Mouse (Mus musculus): ENCODE measurements at regions not wholly inside any gene's neighbourhood (a gene's known extent, or its start where the extent isn't known, plus 50 kb on each side); places are given as distances from the start of the nearest gene placed in this dataset.
A peak's percentile ranks its signal among the peaks of the same experiment; 100 is the strongest.

GRCm38 (mm10) chr19:18444324-18444723 lies 187.3 kb downstream of the Ostf1 start:
- no peak for DNase-seq

GRCm38 (mm10) chr19:18436351-18436750 lies 195.3 kb downstream of the Ostf1 start:
- no peak for DNase-seq

DNA sequence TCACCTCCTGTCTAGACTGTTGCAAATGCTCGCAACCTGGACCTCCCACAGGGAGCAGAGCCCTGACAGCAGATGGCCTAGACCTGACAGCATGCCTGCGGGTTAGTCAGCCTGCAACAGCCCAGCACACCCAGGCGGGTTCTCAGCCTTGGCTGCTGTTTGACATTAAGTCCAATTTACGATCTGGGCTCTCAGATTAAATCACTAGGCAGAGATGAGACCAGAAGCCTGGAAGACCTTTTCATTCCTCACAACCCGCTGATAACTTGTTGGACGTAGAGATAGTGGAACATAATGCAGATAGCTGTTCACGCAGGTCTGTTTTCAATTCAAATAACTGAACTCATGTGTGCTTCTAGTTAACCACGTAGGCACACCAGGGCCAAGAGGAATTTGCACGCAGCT lies 211.2 kb downstream of the Ostf1 start:
- DNase-seq: no peak

DNA sequence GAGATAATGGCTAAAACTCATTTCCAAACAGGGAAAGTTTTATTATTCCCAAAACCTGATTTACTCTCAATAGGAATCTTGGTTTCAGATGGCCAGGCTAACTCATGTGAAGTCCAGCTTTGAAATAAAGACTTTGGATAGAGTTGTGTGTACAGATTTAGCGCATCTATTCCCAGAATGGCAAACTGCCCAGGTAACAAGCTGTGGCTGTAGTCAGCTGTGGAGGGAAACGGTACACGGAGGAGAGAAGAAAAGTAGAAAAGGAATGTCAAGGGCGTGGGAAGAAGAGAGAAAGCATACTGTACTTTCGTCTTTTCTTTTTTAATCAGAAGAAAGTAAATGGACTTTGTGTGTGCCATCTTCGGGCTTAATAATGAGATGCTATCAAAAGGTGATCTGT lies 213.1 kb downstream of the Ostf1 start:
- peak; percentile 89 for DNase-seq

- DNase-seq: no peak
Observed at GRCm38 (mm10) chr19:18377466-18378089, 254.0 kb downstream of the Ostf1 start.

- no peak for DNase-seq
Observed at GRCm38 (mm10) chr19:18368612-18369011, 263.0 kb downstream of the Ostf1 start.

GRCm38 (mm10) chr19:18353960-18354359 lies 277.7 kb downstream of the Ostf1 start:
- DNase-seq: no peak

- DNase-seq: no peak
Observed at GRCm38 (mm10) chr19:18345735-18346134, 285.9 kb downstream of the Ostf1 start.

- DNase-seq: peak; percentile 86
Observed at GRCm38 (mm10) chr19:18343647-18344046, 288.0 kb downstream of the Ostf1 start.

DNA sequence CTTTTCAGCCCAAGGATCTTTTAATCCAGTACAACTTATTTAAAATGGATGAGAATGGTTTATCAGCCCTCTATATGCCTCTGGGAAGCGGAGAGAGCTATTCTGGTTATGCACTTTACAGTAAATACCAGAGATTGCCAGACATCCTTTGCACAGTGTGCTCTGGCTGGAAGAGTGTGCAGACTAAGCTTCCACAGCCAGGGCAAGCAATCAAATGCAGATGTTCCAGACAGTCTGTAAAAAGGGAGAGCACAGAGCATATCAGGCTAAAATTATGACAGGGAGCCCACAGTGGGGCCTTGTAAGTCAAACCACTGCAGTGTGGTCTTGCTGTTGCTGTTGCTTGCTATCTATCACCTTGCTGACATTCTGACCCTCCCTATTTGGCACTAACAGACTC lies 288.6 kb downstream of the Ostf1 start:
- DNase-seq: no peak

DNA sequence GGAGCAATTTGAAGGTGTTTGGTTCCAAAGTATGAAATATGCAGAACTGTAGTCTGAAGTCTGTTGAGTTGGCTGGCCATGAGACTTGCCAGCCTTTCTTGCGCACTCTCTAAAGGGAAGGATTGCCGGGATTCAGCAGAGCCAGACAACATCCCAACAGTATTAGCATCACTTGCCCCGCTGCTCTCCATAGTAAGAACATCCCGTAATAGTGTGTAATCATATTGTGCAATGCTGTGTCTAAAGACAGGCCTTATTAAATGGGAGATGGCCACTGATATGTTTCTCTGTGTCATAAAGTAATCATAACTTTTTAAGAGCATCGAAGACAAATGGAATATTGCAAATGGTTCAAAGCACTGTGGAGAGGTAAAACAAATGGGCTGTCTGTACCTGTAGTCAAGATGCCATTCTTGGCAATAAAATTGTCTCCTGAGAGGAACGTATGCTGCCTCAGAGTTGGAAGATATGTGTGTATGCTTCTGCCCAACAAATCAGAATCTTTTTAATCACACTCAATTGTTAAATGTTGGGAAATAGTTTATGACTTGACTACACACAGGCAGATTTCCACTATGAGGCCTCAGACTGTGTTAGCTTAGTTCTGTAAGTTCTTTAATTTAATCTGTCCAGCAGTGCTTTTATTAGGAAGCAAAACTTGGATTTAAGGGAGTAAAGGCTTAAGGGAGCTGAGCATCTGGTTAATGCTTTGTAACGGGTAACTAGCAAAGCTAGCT lies 293.6 kb downstream of the Ostf1 start:
- DNase-seq: no peak

- DNase-seq: no peak
Observed at GRCm38 (mm10) chr19:18336637-18337036, 295.0 kb downstream of the Ostf1 start.

DNA sequence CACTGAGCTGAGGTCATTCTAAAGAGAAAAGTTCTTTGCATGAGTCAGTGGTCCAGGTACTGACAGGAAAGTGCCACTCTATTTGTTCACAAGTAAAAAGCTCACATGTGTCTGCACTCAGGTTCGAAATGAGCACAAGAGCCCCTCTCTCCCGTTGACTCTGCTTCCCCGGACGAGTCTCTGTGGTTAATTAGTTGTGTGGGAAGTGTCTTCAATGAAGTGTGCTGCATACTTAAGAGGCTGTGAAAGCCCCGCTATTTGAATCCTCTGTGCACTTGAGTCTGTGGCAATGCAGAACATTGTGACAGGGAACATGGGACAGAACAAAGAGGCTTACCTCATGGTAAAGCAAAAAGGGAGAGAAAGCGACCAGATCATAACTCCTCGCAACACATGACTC lies 297.0 kb downstream of the Ostf1 start:
- DNase-seq: no peak

- DNase-seq: no peak
Observed at GRCm38 (mm10) chr19:18331811-18332210, 299.8 kb downstream of the Ostf1 start.

DNA sequence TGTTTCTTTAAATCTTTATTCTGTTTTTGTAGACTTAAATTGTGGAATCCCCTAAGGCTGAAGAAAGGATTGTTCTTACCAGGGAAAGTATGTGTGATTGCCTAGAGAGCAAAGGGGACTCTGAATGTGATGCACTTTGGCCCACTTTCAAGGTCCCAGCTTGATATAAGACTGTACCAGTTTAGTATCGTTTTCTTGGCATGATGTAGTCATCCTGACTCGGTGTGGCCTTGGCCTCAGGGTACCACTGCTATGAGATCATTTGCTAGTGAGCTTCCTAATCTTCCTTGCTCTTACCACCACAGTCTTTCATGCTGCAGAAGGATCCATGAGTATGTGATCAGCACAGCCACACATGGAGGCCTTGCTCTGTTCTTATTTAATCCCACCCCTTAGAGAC lies 302.2 kb downstream of the Ostf1 start:
- DNase-seq: no peak

- no peak for DNase-seq
Observed at GRCm38 (mm10) chr19:18318391-18318944, 313.2 kb downstream of the Ostf1 start.

DNA sequence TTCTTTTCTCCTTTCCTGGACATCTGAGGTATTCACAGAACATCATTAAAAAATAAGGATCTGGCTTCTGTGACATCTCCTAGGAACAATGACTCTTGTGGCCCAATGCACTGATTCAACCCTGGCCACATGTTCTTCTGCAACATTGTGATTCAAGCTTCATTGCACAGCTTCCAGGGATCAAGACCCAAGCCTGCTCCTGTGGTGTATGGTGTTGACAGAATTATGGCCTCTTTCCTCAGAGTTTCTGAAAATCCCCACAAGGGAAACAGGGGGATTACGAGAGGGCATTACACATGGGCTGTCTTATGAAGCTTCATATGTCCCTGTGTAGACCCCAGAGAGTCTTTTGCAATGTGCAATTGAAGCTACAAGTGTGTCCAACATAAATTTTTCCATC lies 358.2 kb downstream of the Ostf1 start:
- DNase-seq: no peak

DNA sequence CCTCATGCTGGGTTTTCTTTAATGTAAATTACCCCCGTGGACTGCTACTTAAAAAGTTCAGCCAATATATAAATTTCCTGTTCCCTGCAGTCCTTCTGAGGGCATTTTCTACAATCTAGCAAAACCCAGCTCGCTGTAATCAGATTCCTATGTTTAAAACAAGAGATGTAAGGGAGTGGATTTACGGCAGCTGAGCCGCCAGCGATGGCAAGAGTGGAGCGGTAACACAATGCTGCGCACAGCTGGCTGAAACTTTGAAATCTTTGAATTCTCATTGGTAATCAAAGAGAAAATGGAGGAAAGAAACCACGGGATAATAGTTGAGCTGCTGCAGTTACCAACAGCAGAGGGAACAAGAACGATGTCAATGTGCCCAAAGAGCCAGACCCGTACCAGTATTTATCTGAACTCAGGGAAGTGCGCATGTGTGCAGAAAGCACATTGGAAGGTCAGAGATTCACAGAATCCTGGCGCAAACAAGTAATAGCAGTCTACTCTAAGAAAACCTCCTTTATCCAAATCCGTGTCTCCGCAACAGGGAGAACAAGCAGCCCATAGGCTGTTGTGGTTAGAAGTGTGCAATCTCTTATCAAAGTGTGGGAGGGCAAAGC lies 376.4 kb downstream of the Ostf1 start:
- DNase-seq: no peak

- DNase-seq: no peak
Observed at GRCm38 (mm10) chr19:18253333-18253732, 378.3 kb downstream of the Ostf1 start.

All from heart, adult 11 months (tissue).